Mouse (Mus musculus): ENCODE results near the gene Gli1.

GRCm38 (mm10) chr10:127289573-127290191 is 52.1 kb downstream of the Gli1 start:
- TF ChIP-seq CTCF (IDR thresholded peaks at IDR 0.05; ENCODE audit: insufficient read depth, low read depth, low read length) (no peak), POLR2A (IDR thresholded peaks at IDR 0.05; ENCODE audit: insufficient read depth, low read depth, low read length) (no peak)
